Mouse (Mus musculus) adipocyte (in vitro differentiated cells): ENCODE results near the gene Anapc16.
"Not testable (repeated sequence)": the region's sequence is repeated elsewhere in the genome, so short reads cannot be mapped to it uniquely, and the experiment has no call there.

ENCODE experiments used
- DNase-seq: peaks from one replicate; pipeline ENCODE4 v3.0.0-alpha.2; 2016; ENCODE audit warnings: low spot score

The Anapc16 gene

GRCm38 (mm10) chr10:60001663-60002062, 1.3 kb downstream of the Anapc16 start:
- DNase-seq: not testable (repeated sequence)

GRCm38 (mm10) chr10:59999057-59999456, 3.9 kb downstream of the Anapc16 start:
- no peak for DNase-seq

GRCm38 (mm10) chr10:59997591-59997990, 5.3 kb downstream of the Anapc16 start:
- peak; percentile 89 for DNase-seq

- no peak for DNase-seq
These were observed 7.0 kb downstream of the Anapc16 start for GRCm38 (mm10) chr10:59995889-59996288.

- DNase-seq: not testable (repeated sequence)
These were observed 9.1 kb downstream of the Anapc16 start for GRCm38 (mm10) chr10:59993813-59994212.

- DNase-seq: no peak
These were observed 10.9 kb downstream of the Anapc16 start for GRCm38 (mm10) chr10:59992024-59992423.

- DNase-seq: peak; percentile 73
These were observed 11.6 kb downstream of the Anapc16 start for GRCm38 (mm10) chr10:59991262-59991880.

- no peak for DNase-seq
These were observed 12.5 kb downstream of the Anapc16 start for GRCm38 (mm10) chr10:59990393-59990792.

- no peak for DNase-seq
These were observed 14.9 kb downstream of the Anapc16 start for GRCm38 (mm10) chr10:59988036-59988435.

- DNase-seq: no peak
These were observed 20.5 kb downstream of the Anapc16 start for GRCm38 (mm10) chr10:59982379-59982873.

- no peak for DNase-seq
These were observed 21.1 kb downstream of the Anapc16 start for GRCm38 (mm10) chr10:59981792-59982191.

- no peak for DNase-seq
These were observed 21.6 kb downstream of the Anapc16 start for GRCm38 (mm10) chr10:59981336-59981735.

- DNase-seq: no peak
These were observed 22.1 kb downstream of the Anapc16 start for GRCm38 (mm10) chr10:59980815-59981244.

GRCm38 (mm10) chr10:59978873-59979743, 23.8 kb downstream of the Anapc16 start:
- peak; percentile 91 for DNase-seq

- DNase-seq: peak; percentile 76
These were observed 24.5 kb downstream of the Anapc16 start for GRCm38 (mm10) chr10:59978401-59978800.

GRCm38 (mm10) chr10:59977715-59978343, 25.1 kb downstream of the Anapc16 start:
- DNase-seq: no peak

GRCm38 (mm10) chr10:59977141-59977540, 25.8 kb downstream of the Anapc16 start:
- no peak for DNase-seq

GRCm38 (mm10) chr10:59974786-59975185, 28.1 kb downstream of the Anapc16 start:
- no peak for DNase-seq

GRCm38 (mm10) chr10:59974191-59974664, 28.7 kb downstream of the Anapc16 start:
- DNase-seq: peak; percentile 38

- no peak for DNase-seq
These were observed 29.5 kb downstream of the Anapc16 start for GRCm38 (mm10) chr10:59973400-59973799.

GRCm38 (mm10) chr10:59972999-59973398, 29.9 kb downstream of the Anapc16 start:
- DNase-seq: no peak

- DNase-seq: no peak
These were observed 30.4 kb downstream of the Anapc16 start for GRCm38 (mm10) chr10:59972534-59972933.
